Mouse (Mus musculus) lung, adult 2 months (tissue): ENCODE data around the gene Ttc16.

Experiments
- CTCF ChIP-seq: fragments of 200-500 bp; IDR thresholded peaks from 2 replicates; pipeline ENCODE4 v1.5.1; 2011; ENCODE audit warnings: mild to moderate bottlenecking, low read length, control low read depth; ENCODE audit not compliant: insufficient read depth
- POLR2A ChIP-seq: fragments of 200-500 bp; IDR thresholded peaks from 2 replicates; pipeline ENCODE4 v1.6.1; 2011; ENCODE audit warnings: low read depth, mild to moderate bottlenecking, control low read depth, low read length, borderline replicate concordance; ENCODE audit errors: extremely low read depth

DNA sequence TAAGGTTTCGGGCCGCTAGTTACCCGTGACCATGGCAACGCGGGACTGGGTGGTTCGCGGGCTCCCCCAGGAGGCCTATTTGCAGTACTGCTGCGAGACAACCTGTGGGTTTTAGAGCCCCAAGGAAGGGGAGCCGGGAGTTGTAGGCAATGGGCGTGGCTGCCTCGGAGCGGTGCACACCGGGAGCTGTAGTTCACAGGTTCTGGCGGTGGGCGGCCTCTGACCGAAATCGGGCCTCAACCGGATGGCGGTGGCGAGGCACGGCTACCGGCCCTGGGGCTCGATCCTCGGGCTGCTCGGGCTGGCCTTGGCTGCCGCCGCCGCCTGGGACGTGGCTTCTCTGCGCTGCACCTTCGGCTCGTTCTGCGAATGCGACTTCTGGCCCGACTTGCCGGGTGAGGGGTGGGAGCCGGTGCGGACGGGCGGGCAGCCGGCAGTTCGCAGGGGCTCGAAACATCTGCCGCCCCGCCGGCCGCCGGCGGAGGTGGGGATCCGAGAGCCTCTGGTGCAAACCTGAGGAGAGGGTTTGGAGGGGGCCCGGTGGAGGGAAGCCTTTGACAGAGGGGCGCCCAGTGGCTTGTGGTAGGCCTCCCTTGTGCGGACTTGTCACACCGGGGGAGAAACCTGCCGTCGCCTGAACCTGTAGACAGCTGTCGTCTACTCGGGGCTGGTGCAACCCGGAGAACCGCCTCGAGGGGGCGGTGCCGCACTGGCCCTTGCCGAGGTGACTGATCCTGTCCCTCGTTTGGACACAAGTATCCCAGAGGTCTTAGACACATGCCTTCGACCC, 18.2 kb downstream of the Ttc16 start, which contains the start of gene Tor2a:
- TF ChIP-seq POLR2A (peak; percentile 52; the same call in 1 of the 2 replicates), CTCF (peak; percentile 80)
